Mouse (Mus musculus): ENCODE data around the gene Sdk2. TPM values are rescaled to one million over a fixed set of nuclear protein-coding genes. Genes with fewer than 3 reads are reported as not detected.

The Sdk2 gene
- total and polyA plus RNA-seq, 2 experiments from 2014 or later = 3.0 to 30.4 TPM

DNA sequence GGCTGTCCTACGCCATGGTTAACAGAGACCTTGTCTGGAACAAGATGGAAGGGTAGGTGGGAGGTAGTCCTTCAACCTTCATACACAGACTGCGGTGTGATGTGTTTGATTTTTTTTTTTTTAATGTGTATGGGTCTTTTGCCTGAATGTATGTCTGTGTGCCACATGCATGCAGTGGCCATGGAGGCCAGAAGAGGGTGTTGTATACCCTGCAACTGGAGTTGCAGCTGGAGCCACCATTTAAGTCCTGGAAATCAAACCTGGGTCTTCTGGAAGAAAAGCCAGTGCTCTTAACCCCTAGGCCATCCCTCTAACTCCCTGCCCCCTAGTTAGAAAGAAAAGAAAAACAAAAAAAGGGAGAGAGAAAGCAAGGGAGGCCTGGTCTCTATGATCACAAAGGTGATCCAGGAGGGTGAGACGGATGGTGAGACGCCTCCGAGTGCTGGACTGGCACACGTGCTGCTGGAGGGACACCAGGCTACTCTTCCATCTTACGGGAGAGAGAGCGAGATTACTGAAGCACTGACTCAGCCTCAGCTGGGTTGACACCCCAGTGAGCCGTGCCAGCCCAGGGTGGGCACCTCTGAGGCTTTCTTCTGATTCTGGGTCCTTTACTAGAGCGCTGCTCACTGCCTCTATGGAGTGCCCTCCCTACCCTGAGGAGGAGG lies 334.8 kb downstream of the Sdk2 start:
- no peak overlapping the region for H3K27ac ChIP-seq
- H3K27me3 ChIP-seq (ENCODE audit: insufficient read depth, low read length) = no peaks in the 10 kb centered on the region
- H3K9ac ChIP-seq (replicated peaks; ENCODE audit: low read length) = no peak overlapping the region
- ATAC-seq = no peak
- no peak for DNase-seq (ENCODE audit: low spot score)
- TF ChIP-seq CTCF (IDR thresholded peaks at IDR 0.05; ENCODE audit: low read depth) = peak; percentile 19; the same call in 1 of the 2 replicates
- 0 out of 2 replicates have a peak, but pooled peaks cover 3% of the 10 kb centered on the region for H3K4me1 ChIP-seq (ENCODE audit: insufficient read depth, low read length)
- WGBS = 89% methylated on average over 10 of the region's 10 CpGs
- no peak overlapping the region for H3K4me3 ChIP-seq (ENCODE audit: low read length)
- no peaks in the 10 kb centered on the region for H3K9me3 ChIP-seq (ENCODE audit: low read length)
- H3K4me2 ChIP-seq (ENCODE audit: low read depth, low read length) = no peak overlapping the region
- peaks cover 18% of the 10 kb centered on the region; the same call in 1 of the 2 replicates for H3K36me3 ChIP-seq (ENCODE audit: insufficient read depth, low read length)

GRCm38 (mm10) chr11:113730879-113731278 lies 336.0 kb downstream of the Sdk2 start:
- Histone ChIP-seq H3K27ac (no peak overlapping the region), H3K9me3 (ENCODE audit: low read length) (no peaks in the 10 kb centered on the region), H3K4me2 (ENCODE audit: low read depth, low read length) (no peak overlapping the region), H3K27me3 (ENCODE audit: insufficient read depth, low read length) (no peaks in the 10 kb centered on the region), H3K4me3 (ENCODE audit: low read length) (no peak overlapping the region), H3K4me1 (ENCODE audit: insufficient read depth, low read length) (peaks cover 5% of the 10 kb centered on the region; the same call in 1 of the 2 replicates), H3K9ac (replicated peaks; ENCODE audit: low read length) (no peak overlapping the region), H3K36me3 (ENCODE audit: insufficient read depth, low read length) (peaks cover 18% of the 10 kb centered on the region; the same call in 1 of the 2 replicates)
- no peak for TF ChIP-seq CTCF (IDR thresholded peaks at IDR 0.05; ENCODE audit: low read depth)
- no peak for DNase-seq (ENCODE audit: low spot score)
- WGBS = 79% methylated on average over 3 of the region's 3 CpGs
- ATAC-seq = no peak

DNA sequence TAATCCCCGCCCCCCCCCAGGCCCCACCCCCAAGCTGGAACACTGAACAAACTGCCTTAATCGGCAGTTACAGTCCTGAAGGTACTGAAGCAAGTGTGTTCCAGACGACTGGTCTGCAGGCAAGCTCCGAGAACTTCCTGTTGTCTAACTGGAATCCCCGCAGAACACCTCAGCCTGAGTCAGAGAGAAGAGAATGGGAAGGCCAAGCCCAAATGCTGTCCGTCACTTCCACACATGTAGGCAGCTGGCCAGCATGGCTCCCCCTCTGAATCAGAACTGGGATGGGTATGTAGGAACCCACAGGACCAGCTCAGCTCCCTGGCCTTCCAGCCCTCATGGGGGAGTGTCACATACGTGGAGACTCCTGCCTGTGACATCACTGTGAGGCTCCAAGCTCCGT lies 336.9 kb downstream of the Sdk2 start:
- DNase-seq (ENCODE audit: low spot score) (no peak), ATAC-seq (no peak)
- Histone ChIP-seq H3K27ac (no peak overlapping the region), H3K4me2 (ENCODE audit: low read depth, low read length) (no peak overlapping the region), H3K4me3 (ENCODE audit: low read length) (no peak overlapping the region), H3K9me3 (ENCODE audit: low read length) (no peaks in the 10 kb centered on the region), H3K36me3 (ENCODE audit: insufficient read depth, low read length) (peaks cover 18% of the 10 kb centered on the region; the same call in 1 of the 2 replicates), H3K9ac (replicated peaks; ENCODE audit: low read length) (no peak overlapping the region), H3K27me3 (ENCODE audit: insufficient read depth, low read length) (no peaks in the 10 kb centered on the region), H3K4me1 (ENCODE audit: insufficient read depth, low read length) (peaks cover 9% of the 10 kb centered on the region; the same call in 1 of the 2 replicates)
- no peak for TF ChIP-seq CTCF (IDR thresholded peaks at IDR 0.05; ENCODE audit: low read depth)
- 55% methylated on average over 8 of the region's 8 CpGs for WGBS

DNA sequence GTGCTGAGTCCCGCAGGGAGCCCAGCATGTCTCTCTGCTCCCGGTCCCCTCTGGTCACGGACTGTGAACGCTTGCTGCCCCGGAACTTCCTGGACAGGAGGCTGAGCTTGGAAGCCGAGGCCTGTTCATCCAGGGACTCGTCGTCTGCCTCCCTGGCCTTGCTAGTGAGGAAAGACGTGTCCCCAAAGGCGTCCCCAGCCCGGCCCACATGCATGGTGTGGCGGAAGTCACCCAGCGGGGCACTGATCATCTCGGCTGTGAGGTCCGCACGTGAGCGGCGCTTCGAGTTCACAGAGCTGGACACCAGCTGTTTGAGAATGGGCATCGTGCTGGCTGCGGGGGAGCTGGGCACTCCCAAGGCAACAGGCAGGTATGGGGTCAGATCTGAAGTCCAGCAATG lies 337.6 kb downstream of the Sdk2 start:
- H3K9ac ChIP-seq (replicated peaks; ENCODE audit: low read length) = no peak overlapping the region
- DNase-seq (ENCODE audit: low spot score) (no peak), ATAC-seq (no peak)
- H3K4me2 ChIP-seq (ENCODE audit: low read depth, low read length) = no peak overlapping the region
- no peak overlapping the region for H3K27ac ChIP-seq
- no peak for TF ChIP-seq CTCF (IDR thresholded peaks at IDR 0.05; ENCODE audit: low read depth)
- H3K4me3 ChIP-seq (ENCODE audit: low read length) = no peak overlapping the region
- peaks cover 6% of the 10 kb centered on the region; the same call in 1 of the 2 replicates for H3K4me1 ChIP-seq (ENCODE audit: insufficient read depth, low read length)
- H3K36me3 ChIP-seq (ENCODE audit: insufficient read depth, low read length) = peaks cover 18% of the 10 kb centered on the region; the same call in 1 of the 2 replicates
- H3K27me3 ChIP-seq (ENCODE audit: insufficient read depth, low read length) = no peaks in the 10 kb centered on the region
- WGBS = 70% methylated on average over 21 of the region's 21 CpGs
- H3K9me3 ChIP-seq (ENCODE audit: low read length) = no peaks in the 10 kb centered on the region

- Histone ChIP-seq H3K4me2 (ENCODE audit: low read depth, low read length) (no peak overlapping the region), H3K9me3 (ENCODE audit: low read length) (no peaks in the 10 kb centered on the region), H3K4me3 (ENCODE audit: low read length) (no peak overlapping the region), H3K9ac (replicated peaks; ENCODE audit: low read length) (no peak overlapping the region), H3K27ac (no peak overlapping the region), H3K4me1 (ENCODE audit: insufficient read depth, low read length) (peaks cover 6% of the 10 kb centered on the region; the same call in 1 of the 2 replicates), H3K36me3 (ENCODE audit: insufficient read depth, low read length) (peaks cover 18% of the 10 kb centered on the region; the same call in 1 of the 2 replicates), H3K27me3 (ENCODE audit: insufficient read depth, low read length) (no peaks in the 10 kb centered on the region)
- ATAC-seq (no peak), DNase-seq (ENCODE audit: low spot score) (no peak)
- WGBS = 62% methylated on average over 6 of the region's 6 CpGs
- TF ChIP-seq CTCF (IDR thresholded peaks at IDR 0.05; ENCODE audit: low read depth) = no peak
These were observed 338.9 kb downstream of the Sdk2 start for GRCm38 (mm10) chr11:113727992-113728391.

DNA sequence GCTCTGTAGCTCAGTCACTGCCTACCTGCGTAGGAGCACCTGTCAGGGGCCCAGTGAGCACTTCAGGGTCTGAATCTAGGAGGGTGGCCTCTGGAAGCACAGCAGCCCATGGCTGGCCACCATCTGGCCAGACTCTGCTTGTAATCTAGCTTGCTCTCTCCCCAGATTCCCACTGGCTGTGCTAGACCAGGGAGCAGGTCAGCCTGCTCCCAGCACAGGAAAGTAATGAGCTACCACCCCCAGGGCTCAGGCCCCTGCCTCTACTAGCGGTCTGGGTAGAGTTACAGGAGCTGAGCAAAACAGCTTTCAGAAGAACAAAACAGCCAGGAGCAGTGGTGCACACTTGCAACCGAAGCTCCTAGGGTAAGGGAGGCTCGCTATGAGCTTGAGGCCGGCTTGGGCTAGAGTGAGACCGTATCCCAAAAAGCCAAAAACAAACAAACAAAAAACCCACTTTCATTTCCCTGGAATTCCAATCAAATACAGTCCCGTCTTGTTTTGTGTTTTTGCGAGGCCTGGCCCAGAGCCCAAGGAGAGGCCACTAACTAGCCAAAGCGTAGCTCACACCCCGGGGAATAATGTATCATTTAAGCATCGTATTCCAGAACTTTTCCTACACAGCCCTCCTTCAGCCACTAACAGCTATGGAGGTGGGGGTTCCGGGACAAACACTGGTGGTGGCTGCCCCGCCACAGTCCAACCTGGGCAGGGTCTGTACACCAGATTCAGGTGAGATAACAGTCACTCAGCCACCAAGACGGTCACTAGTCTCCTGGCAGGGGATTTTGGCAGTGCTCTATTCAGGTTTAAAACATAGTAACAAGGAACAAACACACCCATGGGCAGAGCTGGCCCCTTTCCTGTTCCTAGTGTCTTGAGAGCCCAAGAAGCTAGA lies 339.6 kb downstream of the Sdk2 start:
- Histone ChIP-seq H3K4me3 (ENCODE audit: low read length) (no peak overlapping the region), H3K4me1 (ENCODE audit: insufficient read depth, low read length) (peaks cover 6% of the 10 kb centered on the region), H3K27ac (no peak overlapping the region), H3K9ac (replicated peaks; ENCODE audit: low read length) (no peak overlapping the region), H3K9me3 (ENCODE audit: low read length) (no peaks in the 10 kb centered on the region), H3K4me2 (ENCODE audit: low read depth, low read length) (no peak overlapping the region), H3K36me3 (ENCODE audit: insufficient read depth, low read length) (peaks cover 18% of the 10 kb centered on the region; the same call in 1 of the 2 replicates), H3K27me3 (ENCODE audit: insufficient read depth, low read length) (no peaks in the 10 kb centered on the region)
- WGBS = 67% methylated on average over 14 of the region's 14 CpGs
- no peak for ATAC-seq
- no peak for TF ChIP-seq CTCF (IDR thresholded peaks at IDR 0.05; ENCODE audit: low read depth)
- no peak for DNase-seq (ENCODE audit: low spot score)

Measured in hindbrain, postnatal 0 days (tissue).